Mouse (Mus musculus) gastrocnemius, postnatal 14 days (tissue): ENCODE results near the gene Mast1. TPM values are rescaled to one million over a fixed set of nuclear protein-coding genes. Genes with fewer than 3 reads are reported as not detected.

Experiments
- DNase-seq: peaks from one replicate; pipeline ENCODE4 v3.0.0; 2021; ENCODE audit warnings: mixed read lengths
- intact Hi-C: fragments of 180-260 bp; cut with DNase I; formaldehyde crosslinking; loops from one replicate; pipeline ENCODE4 v1.15.1; 2025; ENCODE audit warnings: low total_unique reads
- total RNA-seq, 2 experiments: library from RNA; stranded (reverse); gene quantifications; 2 replicates each; pipeline ENCODE4 v1.2.3; 2021

Gene Mast1
- total RNA-seq, 2 experiments from 2014 or later: 0.07 TPM; not detected in 1

GRCm38 (mm10) chr8:84974543-84975142 is 37.5 kb upstream of the Mast1 start:
- intact Hi-C loops: no loop called here
- no peak for DNase-seq

- no peak for DNase-seq
- intact Hi-C loops: no loop called here
Observed at GRCm38 (mm10) chr8:84973803-84974542, 36.8 kb upstream of the Mast1 start.

GRCm38 (mm10) chr8:84973079-84973478 is 35.9 kb upstream of the Mast1 start:
- DNase-seq: no peak
- intact Hi-C loops: no loop called here

GRCm38 (mm10) chr8:84970913-84971312 is 33.8 kb upstream of the Mast1 start:
- intact Hi-C loops: no loop called here
- no peak for DNase-seq

- intact Hi-C loops: no loop called here
- DNase-seq: no peak
Observed at GRCm38 (mm10) chr8:84970135-84970790, 33.1 kb upstream of the Mast1 start.

GRCm38 (mm10) chr8:84969241-84970134 is 32.3 kb upstream of the Mast1 start, which contains the start of the genes Gm49661, Prdx2 and Rnaseh2a:
Gm49661 (minus strand) TSS chr8:84969433.
Prdx2 (plus strand) TSS chr8:84969587.
Rnaseh2a (minus strand) TSS chr8:84969767.
- intact Hi-C loops: no loop called here

GRCm38 (mm10) chr8:84968650-84969049 is 31.5 kb upstream of the Mast1 start:
- intact Hi-C loops: no loop called here
- DNase-seq: no peak

More at GRCm38 (mm10) chr8:84969241-84970134, 32.3 kb upstream of the Mast1 start, which contains the start of the genes Gm49661, Prdx2 and Rnaseh2a:
- DNase-seq: peak; percentile 79

GRCm38 (mm10) chr8:84967532-84968304 is 30.6 kb upstream of the Mast1 start:
- no peak for DNase-seq
- intact Hi-C loops: no loop called here

- DNase-seq: no peak
- intact Hi-C loops: no loop called here
Observed at GRCm38 (mm10) chr8:84966603-84967002, 29.4 kb upstream of the Mast1 start.

- intact Hi-C loops: no loop called here
- DNase-seq: peak; percentile 91
Observed at GRCm38 (mm10) chr8:84965731-84966291, 28.7 kb upstream of the Mast1 start.

- intact Hi-C loops: no loop called here
- DNase-seq: no peak
Observed at GRCm38 (mm10) chr8:84963952-84964351, 26.8 kb upstream of the Mast1 start.

- intact Hi-C loops: no loop called here
- DNase-seq: no peak
Observed at GRCm38 (mm10) chr8:84959811-84960210, 22.7 kb upstream of the Mast1 start.

GRCm38 (mm10) chr8:84956768-84957167 is 19.6 kb upstream of the Mast1 start:
- intact Hi-C loops: no loop called here

GRCm38 (mm10) chr8:84952612-84953255 is 15.6 kb upstream of the Mast1 start:
- peak; percentile 45 for DNase-seq
- intact Hi-C loops: no loop called here

More at GRCm38 (mm10) chr8:84956768-84957167, 19.6 kb upstream of the Mast1 start:
- no peak for DNase-seq

GRCm38 (mm10) chr8:84949753-84950152 is 12.6 kb upstream of the Mast1 start:
- DNase-seq: no peak

GRCm38 (mm10) chr8:84947241-84947545 is 10.0 kb upstream of the Mast1 start:
- intact Hi-C loops: no loop called here
- no peak for DNase-seq

More at GRCm38 (mm10) chr8:84949753-84950152, 12.6 kb upstream of the Mast1 start:
- intact Hi-C loops: no loop called here

GRCm38 (mm10) chr8:84946528-84947240 is 9.5 kb upstream of the Mast1 start, which contains the start of gene Rtbdn:
Rtbdn (plus strand) TSS chr8:84946991.
- intact Hi-C loops: no loop called here
- DNase-seq: no peak
